Mouse (Mus musculus): Measurements from ENCODE around the gene Tanc2.

The Tanc2 gene

GRCm38 (mm10) chr11:105922769-105923663, 333.2 kb downstream of the Tanc2 start:
- in situ Hi-C loops (cut with MboI), result loop anchor here (25.0 kb wide), 1 partner anchor 586 kb away; no protein-coding TSS in a partner anchor

- in situ Hi-C loops (cut with MboI), result no loop called here
Measured at GRCm38 (mm10) chr11:105927065-105928030, 337.6 kb downstream of the Tanc2 start.

- in situ Hi-C loops (cut with MboI), result no loop called here
Measured at GRCm38 (mm10) chr11:105928171-105928570, 338.4 kb downstream of the Tanc2 start.

- in situ Hi-C loops (cut with MboI), result no loop called here
Measured at GRCm38 (mm10) chr11:105931380-105931779, 341.6 kb downstream of the Tanc2 start.

- in situ Hi-C loops (cut with MboI), result no loop called here
Measured at GRCm38 (mm10) chr11:105933746-105934145, 344.0 kb downstream of the Tanc2 start.

- in situ Hi-C loops (cut with MboI), result no loop called here
Measured at GRCm38 (mm10) chr11:105934303-105934711, 344.5 kb downstream of the Tanc2 start.

GRCm38 (mm10) chr11:105934816-105935215, 345.0 kb downstream of the Tanc2 start:
- in situ Hi-C loops (cut with MboI), result no loop called here

- in situ Hi-C loops (cut with MboI), result no loop called here
Measured at GRCm38 (mm10) chr11:105935496-105935895, 345.7 kb downstream of the Tanc2 start.

GRCm38 (mm10) chr11:105936200-105936599, 346.4 kb downstream of the Tanc2 start:
- in situ Hi-C loops (cut with MboI), result no loop called here

GRCm38 (mm10) chr11:105936974-105937373, 347.2 kb downstream of the Tanc2 start:
- in situ Hi-C loops (cut with MboI), result no loop called here

- in situ Hi-C loops (cut with MboI), result no loop called here
Measured at GRCm38 (mm10) chr11:105938771-105939170, 349.0 kb downstream of the Tanc2 start.

GRCm38 (mm10) chr11:105941973-105942372, 352.2 kb downstream of the Tanc2 start:
- in situ Hi-C loops (cut with MboI), result no loop called here

- in situ Hi-C loops (cut with MboI), result no loop called here
Measured at GRCm38 (mm10) chr11:105943133-105944102, 353.6 kb downstream of the Tanc2 start.

GRCm38 (mm10) chr11:105944126-105944621, 354.4 kb downstream of the Tanc2 start:
- in situ Hi-C loops (cut with MboI), result no loop called here

- in situ Hi-C loops (cut with MboI), result no loop called here
Measured at GRCm38 (mm10) chr11:105944770-105945672, 355.2 kb downstream of the Tanc2 start.

GRCm38 (mm10) chr11:105946694-105947154, 356.9 kb downstream of the Tanc2 start:
- in situ Hi-C loops (cut with MboI), result no loop called here

- in situ Hi-C loops (cut with MboI), result no loop called here
Measured at GRCm38 (mm10) chr11:105948255-105948654, 358.5 kb downstream of the Tanc2 start.

- in situ Hi-C loops (cut with MboI), result no loop called here
Measured at GRCm38 (mm10) chr11:105950519-105950918, 360.7 kb downstream of the Tanc2 start.

- in situ Hi-C loops (cut with MboI), result no loop called here
Measured at GRCm38 (mm10) chr11:105951601-105952044, 361.8 kb downstream of the Tanc2 start.

GRCm38 (mm10) chr11:105952111-105952510, 362.3 kb downstream of the Tanc2 start:
- in situ Hi-C loops (cut with MboI), result no loop called here
